Mouse (Mus musculus) liver, adult 2 months (tissue): Measurements from ENCODE around the gene Urad.

Experiments used
- CTCF ChIP-seq: fragments of 200-500 bp; IDR thresholded peaks from 2 replicates; pipeline ENCODE4 v1.5.1; 2011; ENCODE audit warnings: low read depth, low read length, control low read depth
- POLR2A ChIP-seq: fragments of 200-500 bp; IDR thresholded peaks from 2 replicates; pipeline ENCODE4 v1.6.1; 2011; ENCODE audit warnings: low read length, control low read depth; ENCODE audit not compliant: insufficient read depth; ENCODE audit errors: extremely low read depth

DNA sequence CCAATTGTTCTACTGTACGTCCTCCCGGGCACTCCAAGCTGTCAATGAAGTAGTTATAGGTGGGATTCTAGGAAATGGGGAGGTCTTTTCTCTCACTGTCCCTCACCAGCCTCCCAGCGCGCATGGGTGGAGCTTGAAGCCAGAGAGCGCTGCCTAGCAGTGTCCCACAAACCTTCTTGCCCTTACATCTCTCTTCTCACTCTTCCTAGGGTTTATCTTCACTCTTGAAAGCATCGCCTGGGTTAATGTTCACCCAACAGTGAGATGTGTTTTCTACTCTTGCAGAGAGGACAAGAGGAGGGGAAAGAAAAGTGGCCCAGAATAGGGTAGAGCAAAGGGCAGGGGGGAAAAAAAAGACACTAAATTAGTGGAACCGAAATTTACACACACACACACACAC is 4.9 kb downstream of the Urad start:
- TF ChIP-seq CTCF, result no peak
- TF ChIP-seq POLR2A, result no peak
